Mouse (Mus musculus): ENCODE results near the gene Gpr162.

DNA sequence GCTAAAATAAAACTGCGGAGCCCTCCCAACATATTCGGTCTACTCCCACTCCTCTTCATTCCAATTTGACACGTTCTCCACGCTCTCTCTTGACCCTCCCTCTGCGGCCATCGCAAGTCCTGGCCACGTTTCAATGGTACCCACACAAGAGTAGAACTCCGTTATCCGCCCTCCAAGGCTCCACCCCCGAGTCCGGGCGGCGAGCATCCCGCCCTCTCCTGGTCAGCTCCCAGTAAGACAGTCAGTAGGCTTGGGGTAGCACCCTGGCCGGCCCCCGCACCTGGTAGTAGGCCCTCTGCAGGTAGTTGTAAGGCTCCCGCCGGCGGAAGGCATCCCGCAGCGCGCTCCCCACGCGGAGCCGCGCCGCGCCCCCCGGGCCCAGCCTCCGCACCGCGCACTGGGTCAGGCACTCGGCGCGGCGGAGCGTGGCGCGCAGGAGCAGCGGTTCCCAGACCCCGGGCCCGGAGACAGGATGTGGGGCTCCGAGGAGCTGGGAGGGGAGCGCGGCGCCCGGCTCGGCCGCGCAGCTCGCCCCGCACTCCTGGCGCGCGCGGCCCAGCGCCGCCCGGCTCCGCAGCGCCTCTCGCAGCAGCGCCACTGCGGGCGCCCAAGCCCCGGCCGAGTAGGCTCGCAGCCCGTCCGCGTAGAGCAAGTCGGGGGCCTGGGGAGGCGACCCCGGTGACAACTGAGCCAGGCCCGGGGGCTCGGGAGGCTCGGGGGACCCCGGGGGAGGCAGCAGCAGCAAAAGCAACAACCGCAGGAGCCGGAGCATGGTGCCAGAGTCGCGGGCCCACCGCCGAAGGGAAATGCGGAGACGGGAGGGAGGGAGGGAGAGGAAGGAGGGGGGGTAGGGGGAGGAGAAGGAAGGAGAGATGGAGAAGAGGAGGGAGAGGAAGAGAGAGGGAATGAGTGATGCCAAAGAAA is 6.6 kb downstream of the Gpr162 start, which contains the start of gene P3h3:
- TF ChIP-seq CTCF (conservative IDR thresholded peaks at IDR 0.05; ENCODE audit: insufficient read depth, insufficient read length, low read depth, low read length), result peak; percentile 55
- TF ChIP-seq POLR2A (IDR thresholded peaks at IDR 0.05; ENCODE audit: low read depth, low read length), result no peak

Measured in kidney, adult 2 months (tissue).